Mouse (Mus musculus) heart, postnatal 4 days (tissue): ENCODE results near the gene Ldb1. TPM values are rescaled to one million over a fixed set of nuclear protein-coding genes. Genes with fewer than 3 reads are reported as not detected.

Source experiments
- DNase-seq: peaks from one replicate; pipeline ENCODE4 v3.0.0; 2021
- total RNA-seq, 2 experiments: library from RNA; stranded (reverse); gene quantifications; 2 replicates each; pipeline ENCODE4 v1.2.3; 2021

Gene Ldb1
- 10 to 100 TPM; 76.3 to 81.5 TPM for total RNA-seq

- DNase-seq, result peak; percentile 88
Observed at GRCm38 (mm10) chr19:46044993-46045695, at the start of gene Ldb1. Gene Ldb1 (minus strand): TSS chr19:46045214.

DNA sequence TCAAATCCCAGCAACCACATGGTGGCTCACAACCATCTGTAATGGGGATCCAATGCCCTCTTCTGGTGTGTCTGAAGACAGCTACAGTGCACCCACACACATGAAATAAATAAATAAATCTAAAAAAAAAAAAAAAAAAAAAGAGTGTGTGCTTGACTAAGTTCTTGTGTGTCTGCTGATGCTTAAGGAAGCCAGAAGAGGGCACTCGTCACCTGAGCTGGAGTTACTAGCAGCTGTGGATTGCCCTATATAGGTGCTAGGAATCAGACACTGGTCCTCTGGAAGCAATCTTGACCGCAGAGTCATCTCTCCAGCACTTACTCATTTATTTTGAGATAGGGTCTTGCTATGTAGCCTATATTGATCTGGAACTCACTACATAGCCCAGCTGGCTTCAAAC, 49.1 kb upstream of the Ldb1 start:
- no peak for DNase-seq

GRCm38 (mm10) chr19:46091641-46092040, 46.6 kb upstream of the Ldb1 start:
- DNase-seq, result no peak

GRCm38 (mm10) chr19:46087871-46088270, 42.9 kb upstream of the Ldb1 start:
- peak; percentile 58 for DNase-seq

- DNase-seq, result peak; percentile 68
Observed at GRCm38 (mm10) chr19:46086337-46086736, 41.3 kb upstream of the Ldb1 start.

- DNase-seq, result no peak
Observed at GRCm38 (mm10) chr19:46085185-46085584, 40.2 kb upstream of the Ldb1 start.

DNA sequence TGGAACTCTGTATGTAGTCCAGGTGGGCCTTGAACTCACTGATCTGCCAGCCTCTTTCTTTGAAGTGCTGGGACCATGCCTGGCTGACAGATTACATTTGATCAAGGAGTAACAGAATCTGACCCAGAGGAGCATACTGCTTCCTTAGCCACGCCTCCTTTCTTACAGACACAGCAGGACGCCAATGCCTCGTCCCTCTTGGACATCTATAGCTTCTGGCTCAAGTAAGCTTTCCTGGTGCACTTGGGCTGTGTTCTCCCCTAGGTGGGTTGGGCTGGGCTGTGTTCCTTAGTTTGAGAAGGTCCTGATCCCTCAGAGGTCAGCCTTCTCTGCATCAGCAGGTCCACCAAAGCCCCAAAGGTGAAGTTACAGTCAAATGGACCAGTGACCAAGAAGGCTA, 33.5 kb upstream of the Ldb1 start:
- DNase-seq, result no peak

GRCm38 (mm10) chr19:46075616-46076607, 30.9 kb upstream of the Ldb1 start, which contains the start of gene Nolc1:
Gene Nolc1 (plus strand): TSS chr19:46075863.
- DNase-seq, result peak; percentile 99

- no peak for DNase-seq
Observed at GRCm38 (mm10) chr19:46074266-46074665, 29.3 kb upstream of the Ldb1 start.

GRCm38 (mm10) chr19:46073285-46073684, 28.3 kb upstream of the Ldb1 start:
- DNase-seq, result no peak

DNA sequence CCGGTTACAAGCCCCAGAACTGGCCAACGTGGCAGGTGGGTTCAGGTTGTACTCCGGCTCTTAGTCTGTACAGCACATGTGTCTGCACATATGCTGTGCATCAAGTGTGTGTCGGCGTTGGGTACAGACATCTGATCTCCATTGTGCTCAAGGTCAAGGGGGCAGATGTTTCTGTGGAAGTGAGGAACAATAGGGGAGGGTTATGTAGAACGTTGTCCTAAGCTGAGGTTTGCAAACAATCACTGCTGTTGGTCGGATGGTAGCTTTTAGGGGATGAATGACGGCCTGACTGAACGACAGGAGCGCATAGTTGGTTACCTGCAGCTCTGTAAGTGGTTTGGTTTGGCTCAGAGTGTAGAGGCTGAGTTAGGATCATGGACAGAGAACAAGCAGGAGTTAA, 23.0 kb upstream of the Ldb1 start:
- DNase-seq, result no peak

DNA sequence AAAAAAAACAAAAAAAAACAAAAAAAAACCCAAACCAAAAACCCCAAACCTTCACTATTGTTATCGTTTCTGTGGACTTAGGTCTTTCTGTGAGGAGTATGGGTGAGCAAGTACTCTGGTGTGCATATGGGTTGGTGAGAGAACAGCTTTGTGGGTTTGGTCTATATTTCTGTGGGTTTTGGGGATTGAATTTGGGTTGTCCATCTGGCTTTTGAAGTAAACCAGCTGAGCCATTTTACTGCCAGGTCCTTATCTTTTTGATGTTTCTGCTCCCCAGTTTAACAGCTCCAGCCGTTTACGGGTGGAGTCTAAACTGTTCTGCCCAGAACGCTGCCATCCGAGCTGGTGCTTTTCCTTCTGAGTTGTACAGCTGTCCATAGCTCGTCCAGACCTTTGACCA, 15.8 kb upstream of the Ldb1 start:
- DNase-seq, result no peak

- no peak for DNase-seq
Observed at GRCm38 (mm10) chr19:46058466-46058865, 13.5 kb upstream of the Ldb1 start.

DNA sequence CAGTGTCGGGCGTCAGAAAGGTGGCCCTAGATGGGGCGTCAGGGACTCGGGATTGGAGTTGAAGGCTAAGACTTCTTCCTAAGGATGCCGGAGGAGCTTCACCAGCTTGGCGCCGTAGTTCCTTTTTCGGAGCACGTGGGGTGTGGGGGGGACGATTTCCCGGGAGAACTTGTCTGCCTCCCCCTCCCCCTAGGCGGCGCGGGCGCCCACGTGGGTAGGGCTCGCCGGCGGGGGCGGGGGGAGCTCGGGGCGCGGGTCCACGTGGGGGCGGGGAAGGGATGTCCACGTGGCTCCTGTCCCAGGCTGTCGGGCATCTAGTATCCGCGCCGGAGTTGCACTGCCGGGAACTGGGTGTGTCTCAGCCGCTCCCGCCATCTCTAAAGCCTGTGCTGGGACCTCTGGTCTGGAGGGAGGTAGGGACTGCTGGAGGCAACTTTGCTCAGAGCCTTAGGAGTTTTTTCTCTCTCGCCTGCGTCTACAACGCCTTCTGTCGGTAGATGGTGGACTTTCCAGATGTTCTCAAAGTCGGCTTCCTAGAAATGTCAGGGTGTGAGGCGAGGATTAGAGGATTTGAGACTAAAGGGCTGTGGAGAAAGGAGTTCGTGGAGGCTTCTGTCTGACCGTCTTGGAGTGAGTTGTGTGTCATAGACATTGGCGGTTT, 12.1 kb upstream of the Ldb1 start:
- peak; percentile 90 for DNase-seq

- DNase-seq, result peak; percentile 95
Observed at GRCm38 (mm10) chr19:46056388-46056946, 11.5 kb upstream of the Ldb1 start.

- DNase-seq, result no peak
Observed at GRCm38 (mm10) chr19:46055752-46056387, 10.9 kb upstream of the Ldb1 start.

DNA sequence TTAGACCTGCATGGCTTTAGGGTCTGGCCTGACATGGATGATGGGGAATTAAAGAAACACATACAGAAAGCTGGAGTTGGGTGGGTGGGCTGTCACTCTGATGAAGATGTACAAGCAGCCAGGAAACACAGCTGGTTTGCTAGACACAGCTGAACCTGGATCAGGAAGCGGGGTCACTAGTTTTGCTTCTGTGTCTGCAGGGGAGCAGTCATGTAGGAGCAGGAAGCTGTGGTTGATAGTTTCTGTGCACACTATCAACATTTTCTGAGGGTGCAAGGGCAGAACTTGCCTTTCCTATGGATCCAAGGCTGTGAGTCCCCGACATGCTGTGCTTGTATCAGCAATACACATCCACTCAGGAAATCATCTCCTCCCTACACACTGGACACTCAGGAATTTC, 5.4 kb upstream of the Ldb1 start:
- no peak for DNase-seq

GRCm38 (mm10) chr19:46049129-46049528, 4.1 kb upstream of the Ldb1 start:
- no peak for DNase-seq

DNA sequence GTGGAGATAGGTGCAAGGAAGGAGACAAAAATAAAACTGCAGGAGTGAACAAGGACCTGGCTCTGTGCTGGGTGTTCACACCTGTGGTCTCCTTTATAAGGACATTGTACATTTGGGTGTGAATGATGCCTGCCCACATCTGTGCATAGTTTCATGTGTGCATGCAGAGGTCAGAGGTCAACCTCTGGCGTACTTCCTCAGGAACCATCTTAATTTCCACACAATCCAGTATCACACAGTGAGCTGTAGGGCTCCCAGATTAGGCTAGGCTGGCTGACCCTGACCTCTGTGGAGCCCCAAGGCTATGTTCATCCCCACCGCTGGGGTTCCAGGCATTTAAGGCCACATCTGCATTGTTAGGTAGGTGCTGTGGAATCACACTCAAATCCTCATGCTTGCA, 2.4 kb upstream of the Ldb1 start:
- no peak for DNase-seq

DNA sequence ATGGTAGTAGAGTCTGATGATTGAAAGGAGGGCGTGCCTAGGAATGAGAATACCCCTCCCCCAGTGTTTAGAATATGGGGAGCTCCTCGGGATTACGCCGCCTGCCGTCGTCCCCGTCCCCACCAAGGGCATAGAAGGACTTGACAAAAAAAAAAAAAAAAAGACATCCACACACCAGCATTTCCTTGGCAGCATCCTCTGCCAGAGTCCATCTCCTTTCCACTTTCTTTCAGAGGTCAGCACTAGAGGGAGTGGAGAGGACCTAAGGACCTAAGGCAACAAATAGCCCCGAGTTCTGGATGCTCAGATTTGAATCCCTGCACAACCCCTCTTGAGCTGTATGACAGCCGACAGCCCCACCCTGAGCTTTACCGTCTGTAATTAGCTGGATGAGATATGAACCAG, 1.6 kb upstream of the Ldb1 start:
- DNase-seq, result no peak

DNA sequence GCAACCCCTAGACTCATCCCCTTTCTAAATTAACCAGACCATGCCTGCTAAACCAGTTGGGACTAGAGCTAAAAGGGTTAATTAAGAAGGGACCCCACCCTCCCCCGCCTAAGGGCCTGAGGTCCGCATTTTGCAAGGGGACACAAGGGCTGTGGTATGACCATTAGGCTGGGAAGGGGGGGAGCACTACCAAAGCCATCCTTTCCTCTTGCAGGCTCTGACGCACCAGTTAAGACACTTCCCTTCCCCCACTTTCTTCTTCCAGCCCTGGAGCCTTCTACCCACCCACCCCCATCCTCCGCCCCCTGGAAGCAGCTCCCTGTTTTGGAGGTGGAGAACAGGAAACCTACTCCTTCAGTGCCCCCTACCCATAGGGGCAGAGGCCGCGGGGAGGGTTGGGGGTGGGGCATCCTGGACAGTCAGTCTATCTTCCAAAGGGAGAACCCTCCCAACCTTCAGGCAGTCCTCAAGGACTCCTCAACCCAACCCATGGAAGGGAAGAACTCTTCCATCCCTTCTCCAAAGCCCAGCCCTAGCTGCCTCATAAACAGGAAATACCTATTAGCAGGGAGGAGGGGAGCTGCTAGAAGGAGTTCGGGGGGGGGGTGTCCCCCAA, 790 bp upstream of the Ldb1 start:
- DNase-seq, result peak; percentile 56
